Mouse (Mus musculus): ENCODE data around the gene Lrba.

The Lrba gene

DNA sequence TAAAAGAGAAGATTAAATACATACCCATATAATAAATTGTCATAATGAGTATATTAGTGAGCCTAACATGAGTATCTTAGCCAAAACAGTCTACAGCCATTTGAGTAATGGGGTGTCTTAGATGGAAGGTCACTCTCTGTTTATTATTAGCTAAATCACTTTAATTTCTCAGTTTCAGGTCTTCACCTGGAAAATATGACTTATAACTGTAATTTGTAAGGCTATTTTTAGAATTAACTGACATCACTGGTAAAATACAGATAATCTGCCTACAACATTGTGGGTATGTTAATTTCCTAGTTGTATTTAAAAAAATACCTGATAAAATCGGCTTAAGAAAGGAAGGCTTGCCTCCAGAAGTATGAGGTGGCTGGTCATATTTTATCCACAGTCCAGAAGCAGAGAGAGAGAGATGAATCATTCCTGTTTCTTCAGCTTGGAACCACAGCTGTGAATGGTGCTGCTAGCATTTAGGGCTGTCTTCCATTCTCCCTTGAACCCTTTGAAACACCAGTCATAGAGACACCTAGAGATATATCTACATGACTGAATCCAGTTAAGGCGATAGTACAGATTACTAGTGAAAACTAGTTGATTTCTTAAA is 294.1 kb downstream of the Lrba start:
- no peak for DNase-seq (ENCODE audit: low read depth)

DNA sequence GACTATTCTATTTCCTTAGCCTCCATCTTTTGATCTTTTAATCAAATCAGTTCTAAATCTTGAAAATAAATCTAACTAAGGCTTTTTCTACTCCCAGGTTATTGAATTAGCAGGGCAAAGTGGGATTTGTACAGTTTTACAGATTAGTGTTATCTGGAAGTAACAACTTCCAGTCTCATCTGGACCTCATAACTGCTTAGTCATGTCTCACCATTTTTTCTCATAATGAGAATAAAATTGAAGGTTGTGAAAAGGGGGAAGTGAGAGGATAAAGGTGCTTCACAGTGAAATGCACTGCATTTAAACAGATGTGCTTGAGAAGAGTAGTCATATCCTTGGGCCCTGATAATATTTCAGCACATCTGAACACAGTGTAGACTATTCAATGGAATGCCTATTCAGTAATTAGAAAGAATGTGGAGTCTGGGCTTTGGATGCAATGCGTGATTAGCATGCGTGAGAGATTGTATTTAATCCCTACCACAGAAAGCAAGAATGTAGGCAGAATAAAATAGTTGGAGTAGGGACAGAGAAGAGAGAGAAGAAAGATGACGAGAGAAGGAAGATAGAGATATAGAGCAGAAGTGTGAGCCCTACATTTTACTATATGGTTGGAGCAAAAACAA is 298.5 kb downstream of the Lrba start:
- no peak for DNase-seq (ENCODE audit: low read depth)

DNA sequence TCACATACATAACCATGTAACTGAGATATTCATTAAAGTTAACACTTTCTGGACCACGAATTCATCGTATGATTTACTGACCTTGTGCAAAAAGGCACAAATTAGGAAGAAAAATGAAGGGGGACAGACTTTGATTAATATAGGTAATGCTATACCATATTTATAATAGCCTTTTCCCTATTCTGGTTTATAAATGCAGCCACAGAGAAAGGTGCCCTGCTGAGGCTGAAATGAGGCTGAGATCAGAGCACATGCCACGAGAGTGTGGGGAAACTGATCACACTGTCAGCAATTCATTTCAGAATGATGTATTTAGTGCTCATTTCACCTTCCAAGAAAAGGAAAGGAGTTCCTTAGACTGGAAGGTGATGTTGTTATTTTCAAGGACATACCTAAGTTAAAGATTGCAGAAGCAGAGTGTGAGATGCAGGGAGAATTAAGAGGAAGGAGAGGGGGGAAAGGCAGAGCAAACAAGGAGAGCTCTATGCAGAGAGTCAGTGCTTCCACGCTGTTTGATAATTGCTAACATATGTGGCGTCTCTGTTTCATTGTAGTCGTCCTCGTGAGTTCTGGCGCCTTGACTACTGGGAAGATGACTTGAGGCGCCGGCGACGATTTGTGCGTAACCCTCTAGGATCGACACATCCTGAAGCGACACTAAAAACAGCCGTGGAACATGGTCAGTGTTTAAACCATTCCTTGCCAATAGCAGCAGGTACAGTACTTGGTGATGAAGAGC is 307.2 kb downstream of the Lrba start:
- DNase-seq (ENCODE audit: low read depth): no peak

DNA sequence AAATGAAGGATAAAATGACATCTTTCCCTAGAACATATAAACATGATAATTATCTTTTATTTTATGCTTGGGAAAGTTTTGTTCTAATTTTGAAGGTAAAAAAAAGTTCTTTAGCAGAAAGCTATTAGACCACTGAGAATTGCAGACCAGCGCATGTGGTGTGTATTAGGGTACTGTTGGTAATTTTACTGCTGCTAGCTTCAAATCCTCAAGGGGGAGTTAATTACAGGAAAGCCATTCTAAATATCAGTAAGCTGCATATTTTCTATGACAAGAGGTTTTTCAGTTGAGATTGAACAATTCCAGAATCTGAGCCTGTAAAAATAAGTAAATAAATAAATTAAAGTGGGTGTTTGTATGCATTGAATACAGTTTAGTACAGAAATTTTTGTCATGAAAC is 312.3 kb downstream of the Lrba start:
- no peak for DNase-seq (ENCODE audit: low read depth)

DNA sequence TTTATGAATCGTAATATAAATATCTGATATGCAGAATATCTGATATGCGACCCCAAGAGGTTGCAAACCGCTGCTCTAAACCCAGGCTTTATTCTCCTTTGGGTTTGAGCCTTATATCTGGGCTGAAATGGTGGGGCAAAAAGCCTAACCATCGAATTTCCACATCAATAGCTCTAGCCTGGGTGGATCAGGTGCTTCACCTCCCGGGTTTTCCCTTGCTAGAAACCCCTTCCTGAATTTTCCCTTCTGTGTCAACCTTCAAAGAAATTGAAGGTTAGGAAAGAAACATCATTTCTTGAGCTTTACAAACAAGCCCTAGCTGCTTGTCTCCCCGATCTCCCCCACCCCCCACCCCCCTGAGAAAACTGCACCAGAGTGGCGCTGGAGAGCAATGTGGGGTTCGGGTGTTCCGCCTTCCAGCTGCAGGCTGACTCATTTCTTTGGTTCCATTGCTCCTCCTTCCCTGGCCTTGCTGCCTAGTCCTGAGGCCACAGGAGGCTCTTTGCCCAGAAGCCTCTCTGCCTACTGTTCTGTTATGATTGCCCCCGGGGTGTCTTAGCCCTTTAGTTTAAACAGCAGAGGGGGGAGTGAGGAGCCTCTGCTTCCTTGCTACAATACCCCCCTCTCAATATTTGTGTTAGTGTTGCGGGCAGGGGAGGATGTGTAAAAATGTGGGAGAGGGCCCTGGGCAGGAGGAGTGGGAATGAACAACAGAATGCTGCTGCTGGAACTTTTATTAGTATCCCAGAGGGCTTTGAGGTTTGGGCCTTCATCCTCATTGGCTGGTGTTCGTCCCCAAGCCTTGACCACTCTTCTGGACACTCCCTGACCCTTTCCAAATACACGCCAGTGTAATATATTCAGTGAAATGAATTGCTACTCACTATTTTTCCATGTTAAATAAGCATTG is 314.4 kb downstream of the Lrba start:
- DNase-seq (ENCODE audit: low read depth): no peak

DNA sequence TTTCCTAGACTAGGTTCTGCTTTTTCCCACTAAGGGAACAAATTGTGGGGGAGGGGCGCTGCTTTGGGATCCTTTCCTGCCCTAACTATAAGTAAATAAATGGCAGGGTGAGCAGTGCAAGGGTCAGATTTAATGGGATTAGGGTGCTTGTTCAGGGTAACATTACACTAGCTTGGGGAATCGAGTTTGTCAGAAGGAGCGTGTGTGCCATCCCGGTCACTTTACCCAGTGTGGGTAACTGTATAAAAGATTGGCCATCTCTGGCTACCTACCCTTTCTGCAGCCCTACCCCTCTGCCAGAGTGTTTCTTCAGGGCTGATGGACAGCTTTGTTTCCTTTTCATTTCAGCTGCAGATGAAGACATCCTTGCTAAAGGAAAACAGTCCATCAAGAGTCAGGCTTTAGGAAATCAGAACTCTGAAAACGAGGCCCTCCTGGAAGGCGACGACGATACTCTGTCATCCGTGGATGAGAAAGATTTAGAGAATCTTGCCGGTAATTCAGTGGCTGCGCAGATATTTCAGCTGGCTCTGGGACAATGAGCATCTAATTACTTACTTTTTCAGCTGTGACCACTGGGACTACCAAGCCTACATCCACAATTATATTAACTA is 315.2 kb downstream of the Lrba start:
- no peak for DNase-seq (ENCODE audit: low read depth)

DNA sequence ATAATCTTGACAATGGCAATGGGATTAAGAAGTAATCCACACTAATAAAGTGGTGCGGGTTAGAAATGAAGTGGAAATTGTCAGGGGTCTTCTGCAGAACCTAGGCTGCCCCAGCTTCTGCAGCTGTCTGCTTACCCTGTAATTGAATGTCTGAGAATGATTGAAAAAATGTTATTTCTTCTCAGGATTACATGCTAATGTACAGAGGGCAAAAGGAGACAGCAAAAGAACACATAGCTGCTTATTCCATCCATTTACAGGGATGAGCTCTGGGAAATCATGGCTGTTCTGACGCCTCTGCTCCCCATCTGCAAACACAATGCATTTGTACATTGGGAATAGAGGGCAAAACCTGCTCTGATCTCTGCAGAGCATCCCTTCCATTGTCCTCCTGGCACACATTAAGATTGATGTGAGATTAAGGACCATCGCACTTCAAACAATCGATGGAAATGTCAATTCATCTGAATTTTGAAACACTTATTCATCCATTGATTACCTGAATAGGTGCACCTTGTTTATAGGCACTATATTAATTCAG is 316.7 kb downstream of the Lrba start:
- DNase-seq (ENCODE audit: low read depth): no peak

DNA sequence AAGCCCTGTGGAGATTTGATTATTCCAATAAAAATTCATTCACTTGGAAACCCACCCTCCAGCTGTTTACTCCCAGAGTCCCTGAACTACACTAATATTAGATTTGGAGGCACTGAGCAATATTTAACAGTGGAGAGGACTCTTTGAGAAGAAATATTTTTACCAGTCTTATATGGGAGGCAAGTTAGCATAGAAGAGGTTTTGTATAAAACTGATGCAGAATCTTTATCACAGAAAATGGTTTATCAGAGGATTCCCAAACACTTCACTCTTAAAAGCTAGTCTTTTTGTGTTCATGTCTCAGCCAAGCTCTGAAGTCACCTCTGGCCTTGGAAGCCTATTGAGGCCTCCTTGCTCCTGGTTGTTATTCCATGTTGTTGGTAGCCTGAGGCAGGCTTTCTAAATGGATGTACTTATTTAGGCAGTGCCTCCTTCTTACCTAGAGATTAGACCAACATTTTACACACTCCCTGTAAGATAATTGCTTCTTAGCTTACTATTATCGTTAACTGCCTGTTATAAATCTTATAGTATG is 317.4 kb downstream of the Lrba start:
- no peak for DNase-seq (ENCODE audit: low read depth)

DNA sequence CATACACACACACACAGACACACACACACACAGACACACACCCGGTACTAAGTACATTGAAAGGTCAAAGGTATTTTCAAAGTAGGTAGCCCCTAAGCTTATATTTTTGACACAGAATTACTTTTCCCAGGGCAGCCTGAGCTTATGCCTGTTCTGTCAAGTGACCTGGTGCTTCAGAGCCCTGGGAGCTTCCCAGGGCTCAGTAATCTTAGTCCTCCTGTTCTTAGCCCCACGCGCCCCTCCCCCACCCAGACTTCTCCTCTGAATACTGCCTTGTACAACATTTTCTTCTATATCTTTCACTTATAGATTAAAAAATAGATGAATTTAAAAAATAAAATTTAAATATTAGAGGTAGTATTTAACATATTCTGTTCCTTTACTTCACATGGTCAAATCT is 320.3 kb downstream of the Lrba start:
- DNase-seq (ENCODE audit: low read depth): no peak

DNA sequence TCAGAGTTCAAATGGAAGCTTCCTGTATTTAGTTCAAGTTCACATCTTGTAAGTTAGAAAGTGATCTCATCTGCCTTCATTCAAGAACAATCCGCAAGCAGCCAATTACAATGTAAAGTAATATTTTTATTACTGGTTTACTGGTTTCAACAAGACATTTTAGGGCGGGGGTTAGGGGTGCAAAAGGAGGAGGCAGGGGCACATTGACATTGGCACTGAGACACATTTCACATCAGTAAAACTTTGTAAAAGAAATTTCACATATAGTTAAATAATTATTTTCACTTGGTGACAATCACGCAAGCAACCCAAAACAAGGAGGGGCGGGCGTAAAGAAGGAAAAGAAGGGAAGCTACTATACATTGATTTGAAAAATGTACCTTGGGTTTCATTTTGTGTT is 321.5 kb downstream of the Lrba start:
- no peak for DNase-seq (ENCODE audit: low read depth)

DNA sequence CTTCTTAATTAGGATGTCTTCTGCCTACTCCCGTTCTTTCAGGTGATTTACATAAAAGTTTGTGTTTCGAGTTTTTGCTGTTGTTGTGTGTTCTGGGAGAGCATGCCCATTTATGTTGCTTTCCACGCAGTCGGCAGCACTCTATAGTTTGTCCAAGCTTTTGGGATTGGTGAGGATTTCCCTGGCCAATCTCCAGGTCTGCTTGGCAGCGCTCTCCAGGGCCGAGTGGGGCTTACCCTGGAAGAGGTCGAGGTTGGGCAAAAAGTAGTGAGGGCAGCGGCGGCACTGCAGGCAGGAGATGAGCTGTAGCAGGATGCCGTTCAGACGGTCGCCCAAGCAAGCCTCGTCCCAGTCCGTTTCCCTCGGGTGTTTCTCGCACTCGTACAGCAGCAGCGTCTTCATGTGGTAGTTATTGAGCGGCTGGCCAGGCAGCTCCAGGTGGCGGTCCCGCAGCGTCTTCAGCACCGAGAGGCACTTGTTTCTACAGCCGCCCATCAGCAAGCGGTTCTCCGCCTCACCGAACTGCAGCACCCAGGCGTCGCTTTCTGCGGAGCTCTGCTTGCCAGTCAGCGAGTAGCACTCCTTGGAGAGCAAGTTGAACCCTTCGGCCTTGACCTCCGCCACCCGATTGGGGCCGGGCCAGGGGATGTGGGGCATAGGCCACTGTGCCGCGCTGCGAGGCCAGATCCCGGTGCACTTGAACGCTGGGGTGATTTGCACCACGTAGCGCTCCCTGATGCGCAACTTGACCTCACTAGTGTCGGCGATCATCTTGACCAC is 322.2 kb downstream of the Lrba start:
- DNase-seq (ENCODE audit: low read depth): no peak

DNA sequence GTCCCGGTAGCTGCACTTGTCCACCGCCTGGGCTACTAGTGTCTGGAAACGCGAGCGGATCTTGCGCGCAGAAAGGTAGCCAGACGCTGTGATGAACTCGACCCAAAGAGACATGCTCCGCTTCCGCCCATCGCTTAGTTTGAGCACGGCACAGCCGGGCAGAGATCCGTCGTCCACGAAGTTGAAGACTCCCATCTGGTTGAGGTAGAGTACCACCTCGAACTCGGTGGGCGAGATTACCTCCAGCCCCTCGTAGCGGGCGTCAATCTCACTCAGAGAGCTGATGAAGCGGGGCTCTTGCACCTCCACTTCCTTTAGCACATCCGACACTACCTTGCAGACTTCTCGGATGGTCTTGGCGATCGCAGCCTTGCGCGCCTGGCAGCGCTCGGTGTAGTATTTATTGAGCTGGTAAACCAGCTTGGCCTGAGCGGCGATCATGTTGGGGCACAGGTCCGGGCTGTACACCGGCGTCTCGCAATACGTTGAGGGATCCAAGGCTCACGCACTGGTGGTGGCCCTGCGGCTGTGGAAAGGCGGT is 322.8 kb downstream of the Lrba start:
- DNase-seq (ENCODE audit: low read depth): no peak

DNA sequence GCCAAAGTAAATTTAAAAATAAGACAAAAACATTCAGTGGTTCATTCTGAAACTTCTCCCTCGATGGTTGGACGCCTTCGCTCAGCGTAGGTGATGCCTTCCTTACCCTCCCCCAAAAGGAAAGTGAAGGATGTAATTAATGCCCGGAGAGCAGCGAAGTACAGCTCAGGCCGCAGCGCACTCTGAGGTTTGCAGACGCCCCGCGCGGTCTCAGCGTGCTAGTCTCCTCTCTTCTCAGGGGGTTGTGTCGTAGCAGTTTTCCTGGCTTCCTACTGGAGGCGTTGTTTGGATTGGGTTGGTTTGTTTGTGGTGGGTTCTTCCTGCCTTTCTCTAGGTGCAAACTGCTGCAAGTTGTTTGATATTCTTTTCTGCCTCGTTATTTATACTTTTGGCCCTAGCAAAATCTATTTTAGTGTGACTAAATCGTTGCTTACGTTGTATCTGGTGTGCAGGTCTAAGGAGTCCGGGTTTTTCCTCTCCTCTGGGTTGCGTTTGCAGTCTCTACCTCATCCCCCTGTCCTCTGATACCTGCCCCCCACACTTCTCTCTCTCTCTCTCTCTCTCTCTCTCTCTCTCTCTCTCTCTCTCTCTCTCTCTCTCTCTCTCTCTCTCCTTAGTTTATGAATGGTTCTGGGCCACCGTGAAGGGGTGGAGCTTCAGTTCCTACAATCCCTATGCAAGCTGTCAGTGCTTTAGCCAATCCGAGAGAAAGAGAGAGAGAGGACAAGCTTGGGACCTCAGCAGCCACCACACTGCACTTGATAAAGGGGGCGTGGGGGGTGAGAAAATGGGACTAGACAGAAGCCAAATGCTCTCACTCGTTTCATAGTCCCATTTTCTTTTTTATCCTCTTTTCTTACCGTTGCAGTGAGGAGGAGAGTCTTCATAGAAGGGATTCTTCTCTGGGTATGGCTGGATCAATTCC is 323.9 kb downstream of the Lrba start, which contains the start of gene Mab21l2:
Mab21l2 (minus strand) TSS at position 539 of the 925 bp plus-strand sequence.
- DNase-seq (ENCODE audit: low read depth): no peak

DNA sequence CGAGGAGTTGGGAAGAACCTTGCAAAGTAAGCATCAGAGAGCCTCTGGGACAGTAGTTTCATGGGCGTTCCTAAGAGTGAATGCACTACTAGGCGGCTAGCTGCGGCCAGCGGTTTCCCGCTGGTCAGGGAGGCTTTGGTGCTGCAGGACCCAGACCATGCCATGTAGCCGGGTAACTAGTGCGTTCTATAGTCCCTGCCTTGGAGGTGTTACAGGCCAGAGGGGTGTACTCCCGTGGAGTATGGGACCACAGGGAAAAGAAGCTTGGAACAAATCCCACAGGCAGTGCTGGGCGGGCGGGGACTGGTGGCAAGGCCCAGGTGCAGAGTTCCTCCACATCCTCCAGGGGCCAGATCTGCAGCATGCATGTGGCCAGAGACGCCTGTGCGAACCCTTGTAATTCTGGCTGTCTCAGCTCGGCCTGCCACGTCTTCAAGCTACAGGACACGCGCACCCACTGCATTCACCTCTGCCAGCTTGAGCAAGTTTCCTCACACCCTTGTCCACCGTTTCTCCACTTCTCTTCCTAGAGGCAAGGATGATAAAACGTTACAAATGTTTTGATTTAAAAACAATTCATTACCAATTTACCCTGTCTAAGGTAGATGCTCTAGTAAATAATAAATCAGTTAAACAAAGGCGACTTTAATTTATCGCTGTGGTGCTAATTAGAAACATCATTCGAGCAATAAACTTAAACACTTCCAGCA is 326.0 kb downstream of the Lrba start:
- DNase-seq (ENCODE audit: low read depth): no peak

DNA sequence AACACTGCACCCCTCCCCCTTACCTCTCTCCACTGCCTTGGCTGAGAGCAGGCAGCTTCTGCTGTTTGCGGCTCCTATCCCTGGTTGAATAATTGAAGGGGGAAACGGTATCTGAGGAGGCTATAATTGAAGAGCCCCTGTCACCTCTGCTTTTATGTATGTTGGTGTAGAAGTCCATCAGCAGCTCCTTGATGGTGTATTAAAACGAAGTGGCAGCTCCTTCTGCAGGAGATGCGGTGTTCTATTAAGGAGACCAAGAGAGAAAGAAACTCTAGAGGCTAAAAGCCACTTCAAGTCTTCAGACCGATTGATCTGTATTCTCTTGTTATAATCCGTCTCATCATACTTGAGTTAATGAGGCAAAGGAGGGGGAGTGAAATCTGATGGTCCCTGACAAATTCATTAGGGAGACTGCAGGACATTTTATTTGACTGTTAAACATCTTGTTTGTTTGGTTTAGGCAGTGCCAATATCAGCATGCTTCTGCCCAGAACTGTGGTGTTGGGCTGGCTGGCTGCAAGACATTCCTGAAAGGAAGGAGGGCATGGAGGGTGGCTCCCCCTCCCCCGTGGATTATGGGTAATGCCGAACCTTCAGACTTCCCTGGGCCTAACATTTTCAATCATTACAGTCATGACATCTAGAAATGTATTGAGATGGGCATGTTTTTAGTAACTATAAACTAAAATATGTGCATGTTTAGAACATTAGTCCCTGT is 326.7 kb downstream of the Lrba start:
- no peak for DNase-seq (ENCODE audit: low read depth)

DNA sequence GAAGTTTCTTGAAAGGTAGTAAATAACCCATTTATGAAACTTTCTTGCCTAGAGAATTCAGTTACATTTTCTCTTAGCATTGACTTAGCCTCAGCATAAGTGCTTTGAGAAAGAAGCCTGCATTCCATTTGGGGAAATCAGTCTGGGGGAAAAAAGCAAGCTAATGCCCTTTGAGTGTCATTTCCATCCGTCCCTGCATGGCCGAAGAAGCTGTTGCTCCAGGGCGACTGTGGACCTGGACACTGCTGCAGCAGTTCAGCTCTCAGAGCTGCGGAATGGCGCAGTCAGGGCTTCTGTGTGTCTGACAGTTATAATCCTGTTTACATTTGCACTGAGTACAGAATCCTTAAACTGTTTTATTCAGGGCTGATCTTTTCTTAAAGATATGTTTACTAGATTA is 327.7 kb downstream of the Lrba start:
- DNase-seq (ENCODE audit: low read depth): no peak

DNA sequence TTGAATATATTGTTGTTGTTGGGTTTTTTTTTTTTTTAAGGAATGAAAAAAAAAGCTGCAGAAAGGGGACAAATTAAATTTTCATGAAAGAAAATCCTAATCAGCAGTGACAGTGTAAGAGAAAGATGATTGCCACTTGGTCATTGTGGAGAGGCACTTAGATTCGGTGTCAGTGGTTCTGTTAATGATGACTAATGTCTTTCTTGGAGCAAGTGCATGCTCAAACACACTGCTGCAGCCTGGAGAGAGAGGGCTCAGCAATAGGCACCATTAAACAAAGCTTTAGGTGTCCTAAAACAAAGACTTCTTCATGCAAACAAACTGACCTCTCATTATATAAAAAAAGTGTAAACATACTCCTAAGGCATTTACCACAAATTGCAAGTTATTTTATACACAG is 334.5 kb downstream of the Lrba start:
- no peak for DNase-seq (ENCODE audit: low read depth)

DNA sequence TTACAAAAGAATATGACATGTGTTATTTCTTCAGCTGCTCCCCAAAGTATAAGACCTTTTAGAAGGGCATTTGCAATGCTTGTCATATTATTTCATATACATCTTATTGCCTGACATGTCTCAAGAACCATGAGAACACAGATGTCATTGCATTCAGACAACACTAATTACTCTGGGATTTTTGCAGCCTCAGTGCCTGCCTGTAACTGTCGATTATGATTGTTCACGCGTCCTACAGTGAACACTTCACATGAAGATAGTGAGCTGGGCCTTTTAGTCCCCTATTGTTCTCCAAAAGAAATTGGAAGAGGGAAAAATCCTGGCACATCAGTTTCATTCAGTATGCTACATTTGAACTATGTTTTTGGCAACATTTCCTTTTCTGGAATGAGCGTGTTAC is 335.2 kb downstream of the Lrba start:
- DNase-seq (ENCODE audit: low read depth): no peak

Data from c-Kit-positive CD71-negative TER-119-negative erythroid progenitor cells, embryonic 14.5 days (primary cell).